Mouse (Mus musculus): ENCODE data around the gene Sf3a1. TPM values are rescaled to one million over a fixed set of nuclear protein-coding genes. Genes with fewer than 3 reads are reported as not detected.

Sf3a1 gene
- polyA plus RNA-seq, 1 experiment from 2014 or later, result 41.4 TPM

DNA sequence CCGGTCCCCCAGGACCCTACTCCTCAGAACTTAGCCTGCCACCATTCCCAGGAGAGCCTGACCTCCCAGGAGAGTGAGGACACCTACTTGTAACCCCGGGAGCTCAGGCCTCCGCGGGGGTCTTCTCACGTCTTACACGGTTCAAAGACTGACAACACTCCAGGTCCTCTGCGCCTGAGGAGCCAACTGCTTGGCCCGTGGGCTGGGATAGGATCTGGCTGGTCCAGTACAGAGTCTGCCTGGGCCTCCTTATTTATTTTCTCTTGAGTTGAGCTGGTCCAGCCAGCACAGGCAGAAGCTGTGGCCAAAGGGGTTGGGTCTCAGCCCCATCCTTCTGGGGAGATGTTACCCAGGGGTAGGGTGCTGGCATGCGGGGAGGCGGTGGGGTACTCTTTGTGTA is 54.9 kb downstream of the Sf3a1 start:
- no peak for ATAC-seq (ENCODE audit: insufficient read depth, low FRiP score)
- Histone ChIP-seq H3K27me3 (ENCODE audit: control insufficient read depth, insufficient read depth, low read length) (no peaks in the 10 kb centered on the region), H3K36me3 (ENCODE audit: control insufficient read depth, insufficient read depth, low read length) (peaks cover 26% of the 10 kb centered on the region; the same call in 1 of the 2 replicates), H3K4me1 (ENCODE audit: control insufficient read depth, insufficient read depth, low read length) (peaks cover 11% of the 10 kb centered on the region; the same call in 1 of the 2 replicates), H3K27ac (ENCODE audit: low read length) (no peak overlapping the region), H3K4me3 (replicated peaks; ENCODE audit: low read length) (no peak overlapping the region), H3K4me2 (ENCODE audit: low read depth, low read length) (no peak overlapping the region), H3K9ac (ENCODE audit: low read length) (no peak overlapping the region), H3K9me3 (replicated peaks; ENCODE audit: control insufficient read depth, low read length) (no peaks in the 10 kb centered on the region)
- WGBS, result 82% methylated on average over 10 of the region's 10 CpGs

DNA sequence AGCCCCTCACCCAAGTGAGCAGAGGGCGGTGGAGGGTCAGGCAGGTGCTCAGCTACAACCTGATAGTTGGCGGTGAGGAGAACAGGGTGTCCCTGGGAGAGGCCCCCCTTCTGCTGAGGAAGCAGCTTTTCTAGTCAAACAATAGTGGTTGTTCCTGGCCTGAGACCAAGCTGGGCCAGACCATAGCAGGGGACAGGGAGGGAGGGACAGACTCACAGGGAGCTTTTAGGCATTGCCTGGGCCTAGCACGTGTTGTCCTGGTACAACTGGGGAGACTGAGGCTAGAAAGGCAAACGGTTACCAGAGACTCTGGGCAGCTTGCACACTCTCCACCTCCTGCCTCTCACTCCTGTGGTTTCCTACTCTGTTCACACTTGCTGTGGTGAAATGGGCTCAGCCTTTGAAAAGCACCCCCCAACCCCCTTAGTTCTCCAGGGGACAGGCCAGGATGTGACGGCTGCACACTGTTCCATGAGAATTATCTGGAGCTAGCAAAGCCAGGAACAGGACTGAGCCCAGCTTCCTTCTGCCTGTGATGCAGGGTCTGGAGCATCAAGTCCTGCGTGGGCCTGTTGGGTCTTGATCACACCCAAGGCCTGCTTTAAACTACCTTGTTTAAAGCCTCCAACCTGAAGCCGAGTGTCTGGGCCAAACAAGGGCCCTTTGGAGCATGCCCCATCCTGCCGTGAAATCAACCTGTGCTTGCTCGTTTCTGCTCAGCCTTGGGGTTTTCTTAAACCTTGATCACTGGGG is 56.3 kb downstream of the Sf3a1 start:
- Histone ChIP-seq H3K36me3 (ENCODE audit: control insufficient read depth, insufficient read depth, low read length) (0 out of 2 replicates have a peak, but pooled peaks cover 18% of the 10 kb centered on the region), H3K27ac (ENCODE audit: low read length) (peak overlapping the region; percentile 74), H3K9me3 (replicated peaks; ENCODE audit: control insufficient read depth, low read length) (no peaks in the 10 kb centered on the region), H3K27me3 (ENCODE audit: control insufficient read depth, insufficient read depth, low read length) (no peaks in the 10 kb centered on the region), H3K9ac (ENCODE audit: low read length) (no peak overlapping the region), H3K4me1 (ENCODE audit: control insufficient read depth, insufficient read depth, low read length) (peaks cover 11% of the 10 kb centered on the region; the same call in 1 of the 2 replicates), H3K4me2 (ENCODE audit: low read depth, low read length) (no peak overlapping the region), H3K4me3 (replicated peaks; ENCODE audit: low read length) (no peak overlapping the region)
- ATAC-seq (ENCODE audit: insufficient read depth, low FRiP score), result no peak
- WGBS, result 71% methylated on average over 9 of the region's 9 CpGs

DNA sequence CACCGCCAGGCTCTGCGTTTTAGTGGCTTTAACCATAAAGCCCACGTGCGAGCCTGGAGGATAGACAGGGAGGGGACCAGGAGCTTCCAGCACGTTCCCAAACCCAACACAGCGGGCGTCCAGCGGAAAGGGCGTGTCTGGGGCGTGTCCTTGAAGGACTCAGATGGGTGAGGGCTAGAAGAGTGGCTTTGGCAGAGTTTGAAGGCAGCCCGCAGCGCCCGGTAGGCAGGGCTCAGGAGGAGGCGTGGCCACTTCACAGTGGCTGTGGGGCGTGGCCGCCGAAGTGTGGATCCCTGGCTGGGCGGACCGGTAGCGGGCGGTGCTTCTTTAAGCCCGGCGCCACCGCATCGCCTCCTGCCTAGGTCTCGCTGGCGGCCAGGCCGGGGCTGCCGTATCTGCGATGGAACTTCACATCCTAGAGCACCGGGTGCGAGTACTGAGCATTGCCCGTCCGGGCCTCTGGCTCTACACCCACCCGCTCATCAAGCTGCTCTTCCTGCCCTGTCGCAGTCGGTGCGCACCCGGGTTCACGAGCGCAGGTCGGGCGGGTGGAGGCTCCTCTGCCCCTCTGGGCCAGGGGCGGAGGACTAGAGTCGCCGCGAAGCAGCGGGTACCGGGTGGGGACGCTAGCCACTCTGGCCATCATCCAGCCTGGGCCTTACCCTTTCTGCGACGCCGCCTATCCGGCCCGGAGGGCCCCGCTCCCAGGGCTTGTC is 57.9 kb downstream of the Sf3a1 start, which contains the start of gene Castor1:
Gene Castor1, plus strand, starts transcription at position 312 of the 716 bp plus-strand sequence.
- Histone ChIP-seq H3K36me3 (ENCODE audit: control insufficient read depth, insufficient read depth, low read length) (0 out of 2 replicates have a peak, but pooled peaks cover 17% of the 10 kb centered on the region), H3K9me3 (replicated peaks; ENCODE audit: control insufficient read depth, low read length) (no peaks in the 10 kb centered on the region), H3K4me3 (replicated peaks; ENCODE audit: low read length) (peak within 1 kb of the TSS; percentile 57), H3K4me2 (ENCODE audit: low read depth, low read length) (peak within 1 kb of the TSS; percentile 97), H3K27ac (ENCODE audit: low read length) (peak within 1 kb of the TSS; percentile 40), H3K27me3 (ENCODE audit: control insufficient read depth, insufficient read depth, low read length) (no peaks in the 10 kb centered on the region), H3K4me1 (ENCODE audit: control insufficient read depth, insufficient read depth, low read length) (peaks cover 11% of the 10 kb centered on the region; the same call in 1 of the 2 replicates), H3K9ac (ENCODE audit: low read length) (peak within 1 kb of the TSS; percentile 74)
- peak; percentile 87 for ATAC-seq (ENCODE audit: insufficient read depth, low FRiP score)
- 1% methylated on average over 56 of the region's 56 CpGs for WGBS

- peak overlapping the region; percentile 74 for H3K9ac ChIP-seq (ENCODE audit: low read length)
- peak overlapping the region; percentile 97 for H3K4me2 ChIP-seq (ENCODE audit: low read depth, low read length)
- no peak for ATAC-seq (ENCODE audit: insufficient read depth, low FRiP score)
- no peaks in the 10 kb centered on the region for H3K27me3 ChIP-seq (ENCODE audit: control insufficient read depth, insufficient read depth, low read length)
- H3K27ac ChIP-seq (ENCODE audit: low read length), result no peak overlapping the region
- WGBS, result 10% methylated on average over 6 of the region's 6 CpGs
- H3K9me3 ChIP-seq (replicated peaks; ENCODE audit: control insufficient read depth, low read length), result no peaks in the 10 kb centered on the region
- H3K36me3 ChIP-seq (ENCODE audit: control insufficient read depth, insufficient read depth, low read length), result 0 out of 2 replicates have a peak, but pooled peaks cover 11% of the 10 kb centered on the region
- H3K4me3 ChIP-seq (replicated peaks; ENCODE audit: low read length), result peak overlapping the region; percentile 57
- peaks cover 11% of the 10 kb centered on the region; the same call in 1 of the 2 replicates for H3K4me1 ChIP-seq (ENCODE audit: control insufficient read depth, insufficient read depth, low read length)
Measured at GRCm38 (mm10) chr11:4218637-4219036, 58.5 kb downstream of the Sf3a1 start.

GRCm38 (mm10) chr11:4219317-4219751 is 59.2 kb downstream of the Sf3a1 start:
- 9% methylated on average over 2 of the region's 2 CpGs for WGBS
- Histone ChIP-seq H3K9me3 (replicated peaks; ENCODE audit: control insufficient read depth, low read length) (no peaks in the 10 kb centered on the region), H3K9ac (ENCODE audit: low read length) (0 out of 2 replicates have a peak overlapping the region, but pooled peaks have one; percentile 2), H3K36me3 (ENCODE audit: control insufficient read depth, insufficient read depth, low read length) (0 out of 2 replicates have a peak, but pooled peaks cover 9% of the 10 kb centered on the region), H3K4me2 (ENCODE audit: low read depth, low read length) (peak overlapping the region; percentile 97; the same call in 1 of the 2 replicates), H3K4me1 (ENCODE audit: control insufficient read depth, insufficient read depth, low read length) (peaks cover 11% of the 10 kb centered on the region; the same call in 1 of the 2 replicates), H3K27me3 (ENCODE audit: control insufficient read depth, insufficient read depth, low read length) (no peaks in the 10 kb centered on the region), H3K4me3 (replicated peaks; ENCODE audit: low read length) (no peak overlapping the region), H3K27ac (ENCODE audit: low read length) (no peak overlapping the region)
- 0 out of 2 replicates have a peak, but pooled peaks have one; percentile 26 for ATAC-seq (ENCODE audit: insufficient read depth, low FRiP score)

GRCm38 (mm10) chr11:4219908-4220307 is 59.8 kb downstream of the Sf3a1 start:
- Histone ChIP-seq H3K9me3 (replicated peaks; ENCODE audit: control insufficient read depth, low read length) (no peaks in the 10 kb centered on the region), H3K27ac (ENCODE audit: low read length) (no peak overlapping the region), H3K27me3 (ENCODE audit: control insufficient read depth, insufficient read depth, low read length) (no peaks in the 10 kb centered on the region), H3K36me3 (ENCODE audit: control insufficient read depth, insufficient read depth, low read length) (0 out of 2 replicates have a peak, but pooled peaks cover 4% of the 10 kb centered on the region), H3K9ac (ENCODE audit: low read length) (no peak overlapping the region), H3K4me1 (ENCODE audit: control insufficient read depth, insufficient read depth, low read length) (peaks cover 11% of the 10 kb centered on the region; the same call in 1 of the 2 replicates), H3K4me2 (ENCODE audit: low read depth, low read length) (no peak overlapping the region), H3K4me3 (replicated peaks; ENCODE audit: low read length) (no peak overlapping the region)
- 61% methylated on average over 9 of the region's 9 CpGs for WGBS
- ATAC-seq (ENCODE audit: insufficient read depth, low FRiP score), result no peak

GRCm38 (mm10) chr11:4220443-4221400 is 60.6 kb downstream of the Sf3a1 start:
- no peaks in the 10 kb centered on the region for H3K9me3 ChIP-seq (replicated peaks; ENCODE audit: control insufficient read depth, low read length)
- 58% methylated on average over 28 of the region's 28 CpGs for WGBS
- H3K27ac ChIP-seq (ENCODE audit: low read length), result no peak overlapping the region
- peaks cover 11% of the 10 kb centered on the region; the same call in 1 of the 2 replicates for H3K4me1 ChIP-seq (ENCODE audit: control insufficient read depth, insufficient read depth, low read length)
- H3K4me2 ChIP-seq (ENCODE audit: low read depth, low read length), result no peak overlapping the region
- no peak for ATAC-seq (ENCODE audit: insufficient read depth, low FRiP score)
- H3K4me3 ChIP-seq (replicated peaks; ENCODE audit: low read length), result no peak overlapping the region
- H3K36me3 ChIP-seq (ENCODE audit: control insufficient read depth, insufficient read depth, low read length), result no peaks in the 10 kb centered on the region
- no peaks in the 10 kb centered on the region for H3K27me3 ChIP-seq (ENCODE audit: control insufficient read depth, insufficient read depth, low read length)
- no peak overlapping the region for H3K9ac ChIP-seq (ENCODE audit: low read length)

Measured in stomach, embryonic 16.5 days (tissue).